Mouse (Mus musculus): ENCODE results near the gene A130010J15Rik.

- TF ChIP-seq POLR2A (IDR thresholded peaks at IDR 0.05; ENCODE audit: insufficient read depth, low read length) = no peak
- no peak for TF ChIP-seq CTCF (IDR thresholded peaks at IDR 0.05; ENCODE audit: low read depth, low read length)
These were observed 43.5 kb downstream of the A130010J15Rik start for GRCm38 (mm10) chr1:193211371-193211770.
